Mouse (Mus musculus) lung, adult 2 months (tissue): Measurements from ENCODE around the gene Nrn1.

ENCODE experiments used
- CTCF ChIP-seq: fragments of 200-500 bp; IDR thresholded peaks from 2 replicates; pipeline ENCODE4 v1.5.1; 2011; ENCODE audit warnings: mild to moderate bottlenecking, low read length, control low read depth; ENCODE audit not compliant: insufficient read depth
- POLR2A ChIP-seq: fragments of 200-500 bp; IDR thresholded peaks from 2 replicates; pipeline ENCODE4 v1.6.1; 2011; ENCODE audit warnings: low read depth, mild to moderate bottlenecking, control low read depth, low read length, borderline replicate concordance; ENCODE audit errors: extremely low read depth

- TF ChIP-seq CTCF: no peak
- TF ChIP-seq POLR2A: no peak
These were observed 15.1 kb upstream of the Nrn1 start for GRCm38 (mm10) chr13:36750056-36750455.
